Mouse (Mus musculus) layer of hippocampus, postnatal 25 days (tissue): Measurements from ENCODE around the gene Ccdc148. TPM values are rescaled to one million over a fixed set of nuclear protein-coding genes. Genes with fewer than 3 reads are reported as not detected.
A peak's percentile ranks its signal among the peaks of the same experiment; 100 is the strongest.

Source experiments
- DNase-seq, 2 experiments: peaks; one replicate each; pipeline ENCODE4 v3.0.0; 2022; ENCODE audit warnings: mixed read lengths in 2 of 2, low spot score in 1 of 2; ENCODE audit errors: extremely low spot score in 1 of 2
- total RNA-seq, 2 experiments: library from RNA; stranded (reverse); gene quantifications; 2 replicates each; pipeline ENCODE4 v1.2.3; 2021

Ccdc148 gene
- total RNA-seq, 2 experiments from 2014 or later: 11.3 to 12.7 TPM

- DNase-seq: no peak
Measured at GRCm38 (mm10) chr2:58795432-58795831, 365.1 kb downstream of the Ccdc148 start.

- no peak for DNase-seq
Measured at GRCm38 (mm10) chr2:58794489-58794888, 366.0 kb downstream of the Ccdc148 start.

GRCm38 (mm10) chr2:58790361-58790760 is 370.1 kb downstream of the Ccdc148 start:
- DNase-seq: no peak

- no peak for DNase-seq
Measured at GRCm38 (mm10) chr2:58789934-58790333, 370.5 kb downstream of the Ccdc148 start.

- DNase-seq: no peak
Measured at GRCm38 (mm10) chr2:58787360-58787759, 373.1 kb downstream of the Ccdc148 start.

GRCm38 (mm10) chr2:58786681-58787080 is 373.8 kb downstream of the Ccdc148 start:
- DNase-seq: peak in 1 of 2 experiments; percentile 20

- DNase-seq: no peak
Measured at GRCm38 (mm10) chr2:58786177-58786576, 374.3 kb downstream of the Ccdc148 start.

GRCm38 (mm10) chr2:58783526-58783925 is 377.0 kb downstream of the Ccdc148 start:
- DNase-seq: no peak

GRCm38 (mm10) chr2:58778986-58779495 is 381.4 kb downstream of the Ccdc148 start:
- DNase-seq: no peak

GRCm38 (mm10) chr2:58773833-58774232 is 386.6 kb downstream of the Ccdc148 start:
- DNase-seq: no peak

Other genes starting within 250 kb of the Ccdc148 start
- 100 to 1,000 TPM; 274 to 299 TPM for gene Pkp4, start 167 bp upstream of the Ccdc148 start, total RNA-seq